Mouse (Mus musculus): ENCODE measurements at regions not wholly inside any gene's neighbourhood (a gene's known extent, or its start where the extent isn't known, plus 50 kb on each side); places are given as distances from the start of the nearest gene placed in this dataset.
"Not testable (repeated sequence)": the region's sequence is repeated elsewhere in the genome, so short reads cannot be mapped to it uniquely, and the experiment has no call there.

- no peak for DNase-seq
These were observed 79.2 kb upstream of the Cpsf6 start for GRCm38 (mm10) chr10:117459041-117459475.

GRCm38 (mm10) chr10:117458271-117459040 lies 78.6 kb upstream of the Cpsf6 start:
- DNase-seq: no peak

- no peak for DNase-seq
These were observed 77.8 kb upstream of the Cpsf6 start for GRCm38 (mm10) chr10:117457701-117457950.

- DNase-seq: no peak
These were observed 77.3 kb upstream of the Cpsf6 start for GRCm38 (mm10) chr10:117456904-117457700.

GRCm38 (mm10) chr10:117456427-117456826 lies 76.6 kb upstream of the Cpsf6 start:
- peak; percentile 12 for DNase-seq

GRCm38 (mm10) chr10:117455595-117456302 lies 75.9 kb upstream of the Cpsf6 start:
- DNase-seq: peak; percentile 59

- no peak for DNase-seq
These were observed 75.1 kb upstream of the Cpsf6 start for GRCm38 (mm10) chr10:117454711-117455591.

- no peak for DNase-seq
These were observed 74.3 kb upstream of the Cpsf6 start for GRCm38 (mm10) chr10:117454171-117454500.

GRCm38 (mm10) chr10:117453406-117454170 lies 73.8 kb upstream of the Cpsf6 start:
- DNase-seq: no peak

GRCm38 (mm10) chr10:117452190-117452950 lies 72.6 kb upstream of the Cpsf6 start:
- no peak for DNase-seq

- no peak for DNase-seq
These were observed 71.8 kb upstream of the Cpsf6 start for GRCm38 (mm10) chr10:117451396-117452185.

- no peak for DNase-seq
These were observed 70.8 kb upstream of the Cpsf6 start for GRCm38 (mm10) chr10:117450631-117451030.

- DNase-seq: no peak
These were observed 70.4 kb upstream of the Cpsf6 start for GRCm38 (mm10) chr10:117450240-117450569.

- DNase-seq: no peak
These were observed 69.8 kb upstream of the Cpsf6 start for GRCm38 (mm10) chr10:117449416-117450239.

- not testable (repeated sequence) for DNase-seq
These were observed 69.0 kb upstream of the Cpsf6 start for GRCm38 (mm10) chr10:117448783-117449182.

- no peak for DNase-seq
These were observed 67.8 kb upstream of the Cpsf6 start for GRCm38 (mm10) chr10:117447626-117448025.

GRCm38 (mm10) chr10:117447206-117447605 lies 67.4 kb upstream of the Cpsf6 start:
- no peak for DNase-seq

GRCm38 (mm10) chr10:117446776-117447175 lies 67.0 kb upstream of the Cpsf6 start:
- DNase-seq: no peak

GRCm38 (mm10) chr10:117445801-117446490 lies 66.1 kb upstream of the Cpsf6 start:
- no peak for DNase-seq
